Mouse (Mus musculus) urinary bladder, postnatal 36 days (tissue): ENCODE results near the gene Abi1.
A peak's percentile ranks its signal among the peaks of the same experiment; 100 is the strongest.
"Not testable (repeated sequence)": the region's sequence is repeated elsewhere in the genome, so short reads cannot be mapped to it uniquely, and the experiment has no call there.

Experiments
- DNase-seq, 2 experiments: peaks; one replicate each; pipeline ENCODE4 v3.0.0; 2022; ENCODE audit warnings: low spot score in 2 of 2, mixed read lengths in 1 of 2

Gene Abi1

DNA sequence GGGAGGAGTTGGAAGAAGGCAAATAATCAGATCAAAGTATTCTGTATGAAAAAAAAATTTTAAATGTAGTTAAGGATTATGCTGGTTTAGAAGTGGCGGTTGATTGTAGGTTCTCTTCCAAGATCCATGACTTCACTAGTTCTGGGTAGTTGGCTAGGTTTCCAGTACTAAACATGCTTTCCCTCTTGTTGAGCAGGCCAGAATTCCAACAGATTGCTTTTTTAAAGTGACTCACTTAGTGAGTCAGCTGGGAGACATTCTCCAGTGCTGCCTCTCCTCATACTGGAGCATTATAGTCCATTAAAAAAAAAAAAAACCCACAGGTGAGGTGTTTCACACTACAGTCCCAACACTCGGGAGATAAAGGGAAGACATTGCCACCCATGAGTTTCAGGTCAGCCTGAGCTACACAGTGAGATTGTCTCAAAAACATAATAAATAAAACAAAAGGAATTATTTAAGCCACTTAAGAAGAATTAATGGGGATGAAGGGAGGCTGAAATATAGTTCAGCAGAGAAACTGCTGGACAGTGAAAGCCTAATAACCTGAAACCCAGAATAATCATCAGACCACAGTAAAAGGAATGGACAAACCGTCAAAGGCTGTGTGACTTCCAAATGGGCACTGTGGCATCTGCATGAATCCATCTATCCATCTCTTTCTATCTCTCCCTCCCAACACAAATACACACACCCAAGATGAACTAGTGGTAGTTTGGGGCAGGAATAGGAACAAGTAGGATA, 5.2 kb downstream of the Abi1 start:
- DNase-seq: no peak

DNA sequence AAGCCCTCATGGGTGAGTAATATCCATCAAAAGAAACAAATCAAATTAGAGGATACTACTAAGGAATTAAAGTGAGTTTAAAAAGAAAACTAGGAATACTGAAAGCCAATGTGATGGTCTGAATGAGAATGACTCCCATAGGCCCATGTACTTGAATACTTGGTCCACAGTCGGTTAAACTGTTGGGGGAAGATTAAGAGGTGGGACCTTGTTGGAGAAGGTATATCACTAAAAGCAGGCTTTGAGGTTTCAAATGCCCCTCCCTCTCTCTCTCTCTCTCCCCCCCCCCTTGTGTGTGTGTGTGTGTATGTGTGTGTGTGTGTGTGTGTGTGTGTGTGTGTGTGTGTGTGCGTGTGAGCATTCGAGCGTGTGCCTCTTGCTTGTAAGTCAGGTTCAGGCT, 9.4 kb downstream of the Abi1 start:
- no peak for DNase-seq

DNA sequence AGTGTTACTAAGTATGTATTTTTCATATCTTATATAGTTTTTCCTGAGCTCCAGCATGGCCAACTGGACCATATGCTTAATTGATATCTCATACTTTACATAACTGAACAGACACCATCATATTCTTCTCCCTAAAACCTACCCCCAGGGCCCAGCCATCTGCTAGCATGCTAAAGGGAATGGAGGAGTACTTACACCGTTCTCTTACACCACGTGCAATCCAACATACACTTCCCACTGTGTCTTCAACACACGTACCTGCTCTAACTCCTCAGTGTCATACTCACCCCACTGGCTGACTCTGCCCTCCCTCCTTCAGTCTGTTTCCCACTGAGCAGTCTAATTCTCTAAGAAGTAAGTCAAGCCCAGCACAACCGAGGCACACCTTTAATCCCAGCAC, 11.2 kb downstream of the Abi1 start:
- no peak for DNase-seq

DNA sequence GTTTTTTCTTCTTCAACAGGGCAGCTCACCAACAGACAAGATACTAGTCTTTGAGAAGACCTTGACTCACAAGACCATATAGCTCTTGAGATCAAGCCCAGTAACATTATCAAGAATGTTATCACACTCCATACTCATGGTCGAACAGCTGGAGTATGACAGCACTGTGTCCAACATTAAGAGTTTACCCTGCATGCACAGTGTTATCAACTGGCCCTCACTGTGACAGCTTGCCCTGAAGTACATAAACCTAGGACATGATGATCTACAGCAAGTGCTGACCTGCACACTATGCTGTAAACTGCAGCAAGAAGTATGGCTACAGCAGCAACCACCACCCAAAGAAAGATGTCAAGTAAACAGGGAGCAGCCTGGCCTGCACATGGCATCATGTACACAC, 13.7 kb downstream of the Abi1 start:
- DNase-seq: no peak

DNA sequence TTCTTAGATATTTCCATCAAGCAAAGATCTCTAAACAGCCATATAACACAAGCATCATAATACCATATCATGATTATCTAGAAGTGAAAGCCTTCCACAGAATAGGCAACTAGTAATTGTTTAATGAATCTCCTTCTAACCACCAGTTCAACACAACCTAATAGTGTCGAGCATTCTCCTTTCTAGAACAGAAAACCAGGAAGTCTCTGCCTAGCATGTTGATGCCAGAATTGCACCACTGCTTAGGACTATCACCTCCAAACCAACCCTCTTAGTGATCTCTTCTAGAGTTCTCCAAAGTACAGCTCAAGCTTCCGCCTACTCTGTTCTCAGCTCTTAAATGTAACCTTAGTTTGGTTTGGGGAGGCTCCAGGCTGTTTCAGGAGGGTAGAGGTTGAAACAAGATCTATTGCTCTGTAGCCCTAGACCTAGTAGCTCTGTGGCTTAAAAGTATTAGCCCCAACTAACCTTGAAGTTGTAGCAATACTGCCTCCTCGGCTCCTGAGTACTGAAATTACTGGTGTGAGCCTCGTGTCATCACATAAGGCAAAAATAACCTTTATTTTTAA, 16.2 kb downstream of the Abi1 start:
- no peak for DNase-seq

DNA sequence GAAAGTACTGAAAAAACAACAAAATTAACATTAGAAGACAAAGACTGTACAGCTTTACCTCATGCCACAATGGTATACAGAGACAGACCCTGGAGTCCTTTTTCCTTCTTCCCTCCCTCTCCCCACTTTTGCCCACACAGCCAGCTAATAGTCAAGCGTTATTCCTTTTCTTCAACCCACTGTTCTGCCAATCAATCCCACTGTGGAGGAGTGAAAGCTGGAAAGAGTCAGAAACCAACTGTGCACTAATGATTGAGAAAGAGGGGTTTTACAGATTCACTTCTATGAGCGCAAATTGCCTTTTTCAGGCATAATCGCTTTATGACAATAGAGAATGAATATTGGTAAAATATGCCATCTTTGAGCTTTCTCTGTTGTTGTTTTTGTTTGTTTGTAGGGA, 17.0 kb downstream of the Abi1 start:
- DNase-seq: no peak

DNA sequence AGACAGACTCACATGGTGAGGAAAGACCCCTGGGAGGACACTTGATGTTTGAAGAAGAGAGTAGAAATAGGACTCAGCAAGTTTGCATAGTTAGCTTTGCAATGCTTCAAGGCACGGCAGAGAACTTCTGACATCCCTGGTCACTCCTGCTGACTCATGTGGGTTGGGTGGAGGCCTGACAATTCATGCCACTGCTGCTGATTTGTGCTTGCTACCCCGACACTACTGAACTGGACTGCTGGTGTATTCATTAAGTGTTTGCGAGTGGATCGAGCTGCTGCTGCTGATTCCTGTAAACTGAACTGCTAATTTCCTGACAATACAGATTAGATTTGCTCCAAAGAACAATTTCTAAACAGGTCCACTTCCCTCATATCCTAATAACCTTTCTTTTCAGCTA, 18.3 kb downstream of the Abi1 start:
- DNase-seq: peak; percentile 27 to 60

DNA sequence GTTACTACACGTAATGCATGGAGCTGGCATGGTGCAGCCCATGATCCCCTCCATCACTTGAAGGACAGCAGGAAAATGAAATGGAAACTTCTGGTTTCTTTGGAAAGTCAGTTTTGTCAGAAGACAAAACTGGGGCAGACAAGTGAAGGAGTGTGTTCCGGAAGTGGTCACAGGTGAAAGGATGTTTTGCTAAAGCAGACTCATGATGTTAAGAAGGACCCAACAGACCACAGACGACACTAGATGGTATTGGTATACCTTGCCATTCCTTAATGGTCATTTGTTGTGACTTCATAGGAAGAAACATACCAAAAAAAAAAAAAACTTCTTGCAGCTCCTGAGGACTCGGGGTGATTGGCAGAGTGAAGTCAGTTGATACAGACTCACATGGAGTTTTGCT, 18.7 kb downstream of the Abi1 start:
- DNase-seq: no peak

DNA sequence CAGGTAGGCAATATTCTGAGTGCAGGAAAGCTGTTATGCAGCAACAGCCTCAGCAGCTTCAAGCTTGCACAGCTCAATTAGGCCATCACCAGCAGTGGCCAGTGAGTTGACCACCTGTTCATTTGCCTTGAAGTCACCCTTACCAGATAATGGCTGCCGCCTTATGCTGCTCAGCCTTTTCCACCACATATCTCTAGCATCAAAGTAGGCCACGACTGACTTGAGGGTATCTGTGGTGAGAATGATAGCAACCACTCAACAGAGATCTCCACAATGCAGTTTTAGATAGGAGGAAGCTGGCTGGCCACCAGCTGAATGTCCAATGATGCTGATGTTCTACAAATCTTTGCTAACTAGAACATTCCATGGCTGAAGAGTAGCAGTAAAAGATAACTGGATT, 20.9 kb downstream of the Abi1 start:
- DNase-seq: no peak

DNA sequence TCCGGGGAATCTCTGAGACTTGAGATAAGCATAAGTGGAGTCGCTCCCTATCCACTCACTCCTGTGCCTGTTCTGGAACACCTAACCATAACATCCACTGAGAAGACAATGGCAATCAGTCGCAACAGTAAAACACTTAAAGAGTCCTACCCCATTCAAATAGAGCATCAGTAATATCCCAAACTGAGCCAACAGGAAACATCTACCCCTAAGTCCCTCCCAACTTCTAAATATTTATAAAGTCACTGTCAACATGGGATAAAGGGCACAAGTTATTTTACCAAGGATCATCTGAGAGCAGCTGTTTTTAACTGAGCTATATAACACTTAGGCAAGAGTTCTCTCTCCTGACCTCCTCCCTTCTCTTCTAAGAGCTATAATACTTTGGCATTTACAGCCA, 23.9 kb downstream of the Abi1 start:
- DNase-seq: no peak

DNA sequence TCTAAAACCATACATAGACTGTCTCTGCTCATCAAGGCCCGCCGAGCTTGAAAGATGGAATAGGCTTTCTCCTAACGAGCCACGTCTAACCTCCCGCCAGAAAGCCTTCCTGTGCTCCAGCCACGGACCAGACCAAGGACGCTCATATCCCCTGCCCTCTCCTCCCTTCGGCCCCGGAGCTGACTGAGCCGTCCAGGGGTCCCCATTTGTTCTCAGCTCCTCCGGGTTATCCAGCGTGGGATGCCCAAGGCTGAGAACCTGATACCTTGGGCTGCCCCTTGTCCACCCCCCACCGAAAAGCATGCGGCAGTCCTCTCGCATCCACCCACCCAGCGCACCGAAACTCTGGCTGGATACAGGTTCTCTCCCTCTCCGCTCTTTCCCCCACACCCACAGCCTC, 24.7 kb downstream of the Abi1 start:
- no peak for DNase-seq

DNA sequence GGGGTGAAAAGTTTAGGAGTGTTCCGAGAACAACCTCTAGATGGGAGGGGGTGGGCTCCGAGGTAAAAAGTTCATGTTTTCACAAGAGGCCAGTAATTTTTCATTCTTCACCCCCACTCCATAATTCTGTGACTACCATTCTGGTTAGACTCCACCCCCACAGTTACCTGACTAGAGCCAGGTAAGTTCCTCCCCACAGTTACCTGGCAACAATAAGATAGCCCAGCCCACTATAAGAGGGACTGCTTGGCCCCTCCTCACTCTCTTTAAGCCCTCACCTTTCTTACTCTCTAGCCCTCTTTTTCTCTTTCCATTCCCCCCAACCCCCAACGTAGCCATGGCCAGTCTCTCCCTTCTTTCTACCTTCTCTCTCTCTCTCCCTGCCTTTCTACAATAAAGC, 25.1 kb downstream of the Abi1 start:
- not testable (repeated sequence) for DNase-seq

DNA sequence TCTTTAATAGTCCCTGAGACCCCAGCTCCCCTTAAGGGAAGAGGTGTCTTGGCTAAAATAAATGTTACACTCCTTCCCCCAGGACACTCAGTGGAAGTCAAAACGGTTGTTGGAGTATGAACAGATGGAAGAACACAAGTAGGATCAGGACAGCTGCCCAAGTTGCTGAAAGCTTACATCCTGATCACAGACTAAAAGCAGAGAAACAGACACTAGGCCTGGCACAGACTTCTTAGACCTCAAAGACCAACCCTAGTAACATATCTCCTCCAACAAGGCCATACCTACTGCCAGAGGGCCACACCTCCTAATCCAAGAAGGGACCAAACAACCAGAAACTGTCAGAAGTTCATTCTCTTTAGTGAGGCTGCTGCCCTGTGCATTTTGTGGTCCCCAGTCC, 31.8 kb downstream of the Abi1 start:
- no peak for DNase-seq

DNA sequence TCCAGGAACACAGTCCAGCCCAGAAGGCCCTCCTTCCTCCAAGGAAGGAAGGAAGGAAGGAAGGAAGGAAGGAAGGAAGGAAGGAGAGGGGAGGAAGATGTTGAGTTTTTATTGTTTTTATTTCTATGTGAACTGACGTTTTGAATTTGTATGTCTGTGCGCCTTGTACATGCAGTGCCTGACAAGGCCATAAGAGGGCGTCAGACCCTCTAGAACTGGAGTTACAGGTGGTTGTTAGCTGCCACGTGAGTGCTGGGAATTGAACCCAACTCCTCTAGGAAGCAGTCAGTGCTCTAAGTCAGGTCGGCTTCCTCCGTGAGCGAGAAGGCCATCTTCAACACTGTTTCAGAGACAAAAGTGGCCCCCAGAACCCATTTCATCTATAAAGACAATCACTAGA, 32.5 kb downstream of the Abi1 start:
- DNase-seq: no peak

DNA sequence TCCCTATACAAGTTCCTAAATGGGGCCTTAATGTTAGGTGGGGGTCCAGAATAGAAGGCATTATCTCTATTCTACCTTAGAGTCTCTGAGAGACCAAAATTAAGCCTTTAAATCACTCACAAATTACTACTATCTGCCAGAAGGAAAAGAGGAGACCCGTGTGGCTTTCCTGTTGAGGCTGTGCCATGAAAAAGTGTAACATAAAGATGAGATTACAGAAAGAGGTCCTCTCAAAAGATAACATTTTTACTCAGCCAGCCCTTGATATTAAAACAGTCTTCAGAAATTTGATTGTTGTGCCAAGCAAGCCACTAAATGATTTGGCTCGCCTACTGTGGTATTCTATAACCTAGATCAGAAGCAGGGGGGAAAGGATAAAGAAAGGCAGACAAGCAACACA, 32.9 kb downstream of the Abi1 start:
- no peak for DNase-seq

DNA sequence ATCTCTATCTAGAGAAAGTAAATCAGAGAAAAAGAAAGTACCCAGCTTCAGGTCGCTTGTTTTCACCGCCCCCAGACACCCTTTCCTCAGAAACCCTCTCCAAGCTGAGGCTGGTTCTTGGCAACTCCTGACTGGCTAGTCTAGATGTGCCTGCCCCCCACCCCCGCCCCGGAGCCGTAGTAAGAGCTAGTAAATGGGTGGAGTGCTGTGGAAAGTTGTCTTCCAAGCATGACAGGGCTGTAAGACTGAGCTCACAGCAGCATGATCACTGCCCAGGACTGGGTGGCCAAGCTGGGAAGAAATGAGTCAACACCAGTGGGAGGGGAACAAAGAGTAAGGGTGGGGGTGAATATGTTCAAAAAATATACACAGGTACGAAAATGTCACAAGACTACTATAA, 33.8 kb downstream of the Abi1 start:
- peak in 1 of 2 experiments; percentile 26 for DNase-seq

DNA sequence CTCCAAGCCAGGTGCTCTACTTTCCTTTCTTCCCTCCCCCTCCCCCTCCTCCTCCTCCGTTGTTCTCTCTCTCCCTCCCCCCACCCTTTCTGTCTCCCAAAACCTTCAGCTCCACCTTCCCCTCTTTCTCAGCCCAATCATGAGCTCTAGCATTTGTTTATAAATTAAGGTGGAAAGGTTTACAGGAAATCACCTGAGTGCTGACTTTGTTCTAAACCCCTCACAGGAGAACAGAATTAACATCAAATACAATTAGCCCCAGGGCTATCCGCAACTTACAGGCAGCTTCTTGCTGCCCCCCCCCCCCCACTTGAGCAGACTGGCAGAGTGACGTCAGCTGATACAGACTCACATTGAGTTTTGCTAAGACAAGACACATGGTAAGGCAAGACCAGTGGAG, 37.4 kb downstream of the Abi1 start:
- DNase-seq: no peak

DNA sequence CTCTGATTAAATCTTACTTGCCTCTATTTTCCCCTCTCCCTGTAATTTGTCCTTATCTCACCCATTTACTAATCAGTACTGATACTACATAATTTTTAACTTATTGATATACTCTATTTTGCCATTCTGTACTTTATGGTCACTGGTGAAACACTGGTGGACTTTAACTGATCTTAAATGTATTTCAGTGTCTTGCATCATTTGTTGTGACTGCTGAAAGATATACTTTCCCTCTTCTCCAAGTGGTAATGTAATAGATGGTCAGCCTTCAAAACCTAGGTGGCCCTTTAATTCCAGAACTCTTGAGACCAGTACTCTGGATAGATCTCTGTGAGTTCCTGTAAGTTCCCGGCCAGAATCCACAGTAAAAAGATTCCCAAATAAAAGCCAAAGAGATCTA, 40.4 kb downstream of the Abi1 start:
- DNase-seq: no peak

DNA sequence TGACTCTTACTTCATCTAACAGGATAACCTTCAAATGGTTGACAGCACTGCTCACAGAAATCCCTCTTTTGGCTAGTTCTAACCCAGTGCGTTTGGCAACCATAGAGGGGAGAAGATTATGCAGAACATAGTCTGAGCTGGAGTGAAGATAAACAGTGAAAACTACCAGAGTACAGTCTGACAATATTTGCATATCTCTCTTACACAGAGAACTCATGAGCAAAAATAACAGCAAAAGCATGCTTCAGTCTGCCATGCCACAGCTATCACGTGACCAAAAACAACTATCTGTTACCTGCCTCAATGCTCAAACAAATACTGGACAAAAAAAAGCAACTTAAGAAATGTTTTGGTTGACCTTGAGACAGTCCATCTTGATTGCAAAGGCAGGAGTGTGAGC, 41.2 kb downstream of the Abi1 start:
- DNase-seq: no peak

DNA sequence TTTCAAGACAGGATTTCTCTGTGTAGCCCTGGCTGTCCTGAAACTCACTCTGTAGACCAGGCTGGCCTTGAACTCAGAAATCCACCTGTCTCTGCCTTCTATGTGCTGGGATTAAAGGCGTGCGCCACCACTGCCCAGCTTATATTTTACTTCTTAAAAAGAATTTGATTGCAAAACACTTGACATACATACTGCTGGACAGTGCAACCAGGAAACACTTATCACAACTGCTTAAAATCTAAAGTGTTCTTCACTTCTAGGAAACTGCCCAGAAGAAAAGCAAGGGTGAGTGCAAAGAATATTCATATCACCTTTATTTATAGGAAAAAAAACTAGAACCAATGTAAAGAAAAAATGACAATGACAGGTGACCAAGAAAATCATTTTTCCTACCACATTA, 42.0 kb downstream of the Abi1 start:
- no peak for DNase-seq

DNA sequence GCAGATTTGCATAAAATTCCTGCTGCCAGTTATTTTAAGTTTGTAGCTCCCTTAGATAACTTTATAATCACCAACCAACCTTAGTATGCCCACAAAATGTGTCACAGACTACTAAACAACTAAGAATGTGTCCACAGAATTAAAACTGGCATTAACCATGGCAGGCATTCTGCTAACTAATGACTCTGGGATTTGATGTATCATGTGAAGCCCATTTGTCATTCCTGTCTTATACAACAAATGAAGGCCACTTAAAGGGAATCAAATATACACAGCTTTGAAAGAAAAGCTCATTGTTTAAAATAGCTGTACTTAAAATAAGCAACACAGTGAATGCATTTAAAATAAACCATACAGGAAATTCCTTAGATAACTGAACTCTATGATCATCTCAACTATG, 44.0 kb downstream of the Abi1 start:
- DNase-seq: no peak

DNA sequence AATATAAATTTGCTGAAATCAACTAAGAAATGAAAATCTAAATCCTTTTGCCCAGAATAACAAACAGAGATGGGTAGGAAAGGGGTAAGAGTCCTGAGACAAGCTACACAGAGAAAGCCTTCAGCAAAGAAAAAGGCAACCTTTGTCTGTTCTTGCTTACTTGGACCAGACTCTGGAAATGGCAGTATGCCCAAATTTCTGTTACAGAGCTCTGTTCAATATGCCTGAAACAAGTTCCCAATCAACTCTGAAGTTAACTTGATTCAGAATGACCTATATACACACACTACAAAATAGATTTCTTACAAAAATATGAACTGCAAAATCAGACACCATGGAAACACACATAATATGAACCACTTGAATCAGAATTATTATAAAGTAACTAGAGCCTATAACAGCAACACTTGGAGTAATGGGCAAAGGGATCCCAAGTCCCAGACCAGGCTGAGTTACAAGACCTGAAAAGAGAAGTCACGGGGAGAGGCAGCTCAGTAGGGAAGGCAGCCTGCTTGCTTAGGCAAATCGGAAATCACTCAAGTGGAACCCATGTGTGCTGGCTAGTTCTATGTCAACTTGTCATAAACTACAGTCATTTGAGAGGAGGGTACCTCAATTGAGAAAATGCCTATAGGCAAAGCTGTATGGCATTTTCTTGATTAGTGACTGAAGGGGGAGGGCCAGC, 53.9 kb downstream of the Abi1 start:
- DNase-seq: no peak

DNA sequence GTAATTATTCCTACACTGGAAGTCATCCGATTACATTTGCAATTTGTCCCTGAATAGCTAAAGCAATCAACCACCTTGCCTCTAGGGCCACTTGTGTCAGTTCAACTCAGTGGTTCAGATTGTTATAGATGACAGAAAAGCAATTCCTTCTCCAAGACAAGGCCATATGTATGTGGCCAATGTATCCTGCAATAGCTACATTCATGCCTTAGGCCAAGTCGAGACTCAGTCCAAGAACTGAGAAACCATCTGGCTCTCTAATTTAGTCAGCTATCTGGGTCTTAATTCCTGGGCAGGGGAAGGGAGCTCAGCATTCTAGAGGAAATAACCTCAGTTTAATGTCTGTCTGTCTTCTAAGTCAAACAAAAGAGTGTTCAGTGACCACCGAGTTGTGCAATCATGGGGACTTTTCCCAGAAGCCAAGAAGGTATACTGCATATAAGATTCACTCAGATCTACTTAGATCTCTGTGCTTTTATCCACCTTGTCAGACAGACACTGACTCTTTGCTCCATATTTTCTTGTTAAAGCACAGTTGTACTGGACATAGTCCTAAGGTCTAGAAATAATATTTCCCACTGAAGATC, 62.6 kb downstream of the Abi1 start:
- no peak for DNase-seq
